In the genomic region with DNA sequence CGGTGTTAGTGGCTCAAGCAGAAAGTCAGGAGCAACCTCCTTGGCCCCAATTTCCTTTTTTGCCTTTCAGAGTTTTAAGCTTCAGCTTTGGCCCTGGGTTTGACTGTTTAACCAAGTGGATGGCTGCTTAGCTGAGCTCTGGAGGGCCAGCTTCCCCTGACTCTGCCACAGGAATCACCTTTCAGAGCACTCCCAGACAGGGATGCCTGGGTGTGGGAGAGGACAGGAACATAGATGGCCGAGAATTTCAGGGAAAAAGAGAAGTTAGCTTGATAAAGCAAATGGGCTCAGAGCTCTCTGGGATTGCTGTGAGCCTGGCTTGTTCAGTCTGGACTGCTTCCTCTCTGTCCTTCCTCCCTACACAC, we compare ENCODE assay signal across 12 mouse cellular contexts. TPM values are rescaled to one million over a fixed set of nuclear protein-coding genes. Genes with fewer than 3 reads are reported as not detected.
DNase-seq lines count a peak whose midpoint lies in the region; ATAC-seq and TF ChIP-seq lines count a peak whose summit lies in the region.
"Had no signal": no experiment of that assay in that cellular context is flagged by ENCODE, and none has a peak within 500 bp of the region (broad histone marks: within the 10 kb centered on the region; RNA-seq: fewer than 3 reads in every experiment).

No protein-coding gene starts in this region.

- no peak overlapping the region for H3K9ac ChIP-seq in embryonic facial prominence, embryonic 13.5 days
- H3K9ac ChIP-seq in forebrain, embryonic 12.5 days, result peak overlapping the region; percentile 4; the same call in 1 of the 2 replicates
- H3K9ac ChIP-seq in hindbrain, postnatal 0 days (replicated peaks; ENCODE audit: low read length), result 0 out of 2 replicates have a peak overlapping the region, but pooled peaks have one; percentile 24
- H3K9ac ChIP-seq: liver, embryonic 13.5 days had no signal

- intact Hi-C loops in left cerebral cortex, postnatal 36 days (cut with DNase I), result no loop called here

- peak overlapping the region; percentile 28; the same call in 1 of the 2 replicates for H3K27ac ChIP-seq in embryonic facial prominence, embryonic 13.5 days
- peak overlapping the region; percentile 90 for H3K27ac ChIP-seq in forebrain, embryonic 12.5 days
- H3K27ac ChIP-seq in hindbrain, postnatal 0 days, result peak overlapping the region; percentile 78
- H3K27ac ChIP-seq: liver, embryonic 13.5 days had no signal

- no peaks in the 10 kb centered on the region for H3K9me3 ChIP-seq in embryonic facial prominence, embryonic 13.5 days
- H3K9me3 ChIP-seq in forebrain, embryonic 12.5 days, result no peaks in the 10 kb centered on the region
- no peaks in the 10 kb centered on the region for H3K9me3 ChIP-seq in hindbrain, postnatal 0 days (ENCODE audit: low read length)
- H3K9me3 ChIP-seq: liver, embryonic 13.5 days; megakaryocyte, embryonic 14.5 days had no signal

- 13% methylated on average over 2 of the region's 2 CpGs for WGBS in embryonic facial prominence, embryonic 13.5 days
- WGBS in forebrain, embryonic 12.5 days, result 25% methylated on average over 2 of the region's 2 CpGs
- 12% methylated on average over 2 of the region's 2 CpGs for WGBS in hindbrain, postnatal 0 days

- no peak for TF ChIP-seq CTCF in hindbrain, postnatal 0 days (IDR thresholded peaks at IDR 0.05; ENCODE audit: low read depth)

- peaks cover 9% of the 10 kb centered on the region for H3K4me1 ChIP-seq in embryonic facial prominence, embryonic 13.5 days
- peaks cover 34% of the 10 kb centered on the region for H3K4me1 ChIP-seq in forebrain, embryonic 12.5 days
- H3K4me1 ChIP-seq in hindbrain, postnatal 0 days (ENCODE audit: insufficient read depth, low read length), result peaks cover 12% of the 10 kb centered on the region
- H3K4me1 ChIP-seq: liver, embryonic 13.5 days had no signal

- ATAC-seq in embryonic facial prominence, embryonic 13.5 days (ENCODE audit: insufficient number of reproducible peaks, insufficient read depth, low FRiP score, low TSS enrichment, low read depth), result no peak
- peak; percentile 24; the same call in 1 of the 2 replicates for ATAC-seq in forebrain, embryonic 12.5 days (ENCODE audit: low FRiP score)
- peak; percentile 19 for ATAC-seq in hindbrain, postnatal 0 days

- no peaks in the 10 kb centered on the region for H3K36me3 ChIP-seq in embryonic facial prominence, embryonic 13.5 days
- no peaks in the 10 kb centered on the region for H3K36me3 ChIP-seq in forebrain, embryonic 12.5 days (replicated peaks)
- no peaks in the 10 kb centered on the region for H3K36me3 ChIP-seq in hindbrain, postnatal 0 days (ENCODE audit: insufficient read depth, low read length)
- H3K36me3 ChIP-seq: liver, embryonic 13.5 days had no signal

- no peaks in the 10 kb centered on the region for H3K27me3 ChIP-seq in embryonic facial prominence, embryonic 13.5 days
- no peaks in the 10 kb centered on the region for H3K27me3 ChIP-seq in forebrain, embryonic 12.5 days
- H3K27me3 ChIP-seq in hindbrain, postnatal 0 days (ENCODE audit: insufficient read depth, low read length), result no peaks in the 10 kb centered on the region
- H3K27me3 ChIP-seq: liver, embryonic 13.5 days had no signal

- no peak overlapping the region for H3K4me2 ChIP-seq in embryonic facial prominence, embryonic 13.5 days
- H3K4me2 ChIP-seq in forebrain, embryonic 12.5 days, result peak overlapping the region; percentile 8; the same call in 1 of the 2 replicates
- H3K4me2 ChIP-seq in hindbrain, postnatal 0 days (ENCODE audit: low read depth, low read length), result no peak overlapping the region
- H3K4me2 ChIP-seq: liver, embryonic 13.5 days had no signal

- H3K4me3 ChIP-seq in embryonic facial prominence, embryonic 13.5 days, result no peak overlapping the region
- H3K4me3 ChIP-seq in forebrain, embryonic 12.5 days (replicated peaks), result no peak overlapping the region
- no peak overlapping the region for H3K4me3 ChIP-seq in hindbrain, postnatal 0 days (ENCODE audit: low read length)
- H3K4me3 ChIP-seq: liver, embryonic 13.5 days; megakaryocyte, embryonic 14.5 days had no signal

- no peak for DNase-seq in hindbrain, postnatal 0 days (ENCODE audit: low spot score)
- DNase-seq in neural tube, embryonic 10.5 days (ENCODE audit: extremely low spot score, low spot score), result peak; percentile 27
- DNase-seq in left cerebral cortex, postnatal 36 days (ENCODE audit: low spot score in 2 of 2), result no peak
- no peak for DNase-seq in layer of hippocampus, postnatal 14 days (ENCODE audit: low spot score in 2 of 2)
- no peak for DNase-seq in right cerebral cortex, postnatal 14 days
- DNase-seq: cerebellum, adult 8-10 months; gastrocnemius, postnatal 25 days; liver, embryonic 13.5 days; thymus, postnatal 36 days had no signal

RNA-seq across cellular contexts. Expression of gene Chchd6, which starts 18.6 kb away (rescaled TPM):
- polyA plus RNA-seq in embryonic facial prominence, embryonic 13.5 days (2015; fragmentation: Nextera tagmentation; extraction: Ambion mirVana), result 65.0 and 67.2 TPM in 2 replicates
- 87.3 and 88.5 TPM in 2 replicates for polyA plus RNA-seq in forebrain, embryonic 12.5 days (2016; fragmentation: Nextera tagmentation; extraction: Ambion mirVana)
- 102 and 105 TPM in 2 replicates for total RNA-seq in hindbrain, postnatal 0 days (2014; rRNA removed)
- 165 and 180 TPM in 2 replicates for polyA plus RNA-seq in hindbrain, postnatal 0 days (2015; fragmentation: Nextera tagmentation; extraction: Ambion mirVana)
- 10 to 100 TPM; 74.4 to 91.7 TPM for total RNA-seq in left cerebral cortex, postnatal 36 days (2021)
- 10 to 100 TPM; 67.2 to 69.5 TPM for total RNA-seq in layer of hippocampus, postnatal 14 days (2021)

RNA-seq across cellular contexts. Expression of gene Txnrd3, which starts 29.7 kb away (rescaled TPM):
- 9.6 and 10.1 TPM in 2 replicates for polyA plus RNA-seq in embryonic facial prominence, embryonic 13.5 days (2015; fragmentation: Nextera tagmentation; extraction: Ambion mirVana)
- polyA plus RNA-seq in forebrain, embryonic 12.5 days (2016; fragmentation: Nextera tagmentation; extraction: Ambion mirVana), result 9.1 and 10.2 TPM in 2 replicates
- total RNA-seq in hindbrain, postnatal 0 days (2014; rRNA removed), result 15.0 and 17.6 TPM in 2 replicates
- 17.4 and 18.8 TPM in 2 replicates for polyA plus RNA-seq in hindbrain, postnatal 0 days (2015; fragmentation: Nextera tagmentation; extraction: Ambion mirVana)
- total RNA-seq in left cerebral cortex, postnatal 36 days (2021), result 1 to 10 TPM; 3.3 to 4.6 TPM
- total RNA-seq in layer of hippocampus, postnatal 14 days (2021), result 1 to 10 TPM; 4.8 to 5.2 TPM

Comparison
In these comparisons a context has a peak if more than half of its experiments do, and no peak if none do; other contexts are left out.
1. H3K27ac ChIP-seq: peak in every context shown above with its lines; median percentile 90 in forebrain, embryonic 12.5 days; 78 in hindbrain, postnatal 0 days; 28 in embryonic facial prominence, embryonic 13.5 days.